8 mouse cellular contexts compared by ENCODE assay signal in the genomic region with DNA sequence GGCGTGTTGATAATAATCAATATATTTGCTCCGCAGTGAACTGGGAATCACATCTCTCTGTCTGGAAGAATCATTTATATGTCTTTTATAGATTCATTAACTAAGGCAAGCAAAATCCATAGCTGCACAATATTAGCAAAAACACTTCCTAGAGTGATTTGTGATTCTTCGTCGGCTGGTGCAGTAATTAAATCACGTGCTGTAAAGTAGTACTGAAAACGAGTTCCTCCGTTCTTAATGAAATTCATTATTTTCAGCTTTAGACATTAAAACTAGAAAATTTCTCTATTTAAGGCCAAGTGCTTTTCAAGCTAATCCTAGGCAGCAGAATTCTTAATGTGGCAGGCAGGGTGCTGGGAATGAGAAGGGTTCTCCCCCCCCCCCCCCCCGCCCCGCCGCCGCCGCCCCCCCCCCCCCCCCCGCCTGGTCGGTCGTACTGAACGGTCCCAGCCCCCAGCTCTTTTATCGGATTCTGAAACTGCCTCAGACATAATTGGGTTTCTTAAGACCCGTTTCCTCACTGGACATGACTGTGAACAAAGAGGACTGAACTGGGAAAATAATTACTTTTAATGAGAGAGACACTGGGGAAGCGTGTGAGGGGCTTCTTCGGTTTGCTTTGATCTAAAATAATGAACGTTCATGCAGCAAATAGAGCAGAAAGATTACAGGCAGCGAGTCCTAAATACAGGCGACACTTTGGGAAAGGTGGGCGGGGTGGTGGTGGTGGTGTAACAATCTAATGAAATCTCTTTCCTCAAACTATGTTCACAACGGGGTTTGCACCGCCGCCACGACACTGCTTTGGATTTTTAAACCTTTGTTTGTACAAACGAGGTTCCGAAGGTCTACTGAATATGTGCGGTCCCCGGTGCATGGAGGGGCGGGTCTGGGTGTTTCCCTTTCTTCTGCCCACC.
DNase-seq lines count a peak whose midpoint lies in the region; ATAC-seq lines count a peak whose summit lies in the region.

No protein-coding gene starts in this region.

- peak overlapping the region; percentile 71 for H3K4me2 ChIP-seq in limb, embryonic 13.5 days (replicated peaks)
- H3K4me2 ChIP-seq in neural tube, embryonic 14.5 days (ENCODE audit: low read depth, low read length) = peak overlapping the region; percentile 56

- peak overlapping the region; percentile 62 for H3K27ac ChIP-seq in heart, embryonic 10.5 days
- H3K27ac ChIP-seq in limb, embryonic 13.5 days = no peak overlapping the region
- H3K27ac ChIP-seq in neural tube, embryonic 14.5 days (ENCODE audit: low read depth, low read length) = peak overlapping the region; percentile 83

- no peak for ATAC-seq in limb, embryonic 13.5 days (ENCODE audit: low FRiP score, low read depth)
- ATAC-seq in neural tube, embryonic 14.5 days (ENCODE audit: low read depth) = peak; percentile 68
- ATAC-seq in erythroblast, adult 5-6 weeks (replicated peaks; ENCODE audit: low FRiP score, poor library complexity, severe bottlenecking) = no peak

- H3K36me3 ChIP-seq in heart, embryonic 10.5 days = no peaks in the 10 kb centered on the region
- no peaks in the 10 kb centered on the region for H3K36me3 ChIP-seq in limb, embryonic 13.5 days
- H3K36me3 ChIP-seq in neural tube, embryonic 14.5 days (ENCODE audit: control insufficient read depth, insufficient read depth, low read length) = no peaks in the 10 kb centered on the region

- DNase-seq in heart, embryonic 10.5 days (ENCODE audit: low spot score) = no peak
- no peak for DNase-seq in heart, adult 9 months (ENCODE audit: low spot score in 2 of 2)
- DNase-seq in urinary bladder, postnatal 25 days (ENCODE audit: low spot score) = peak; percentile 3
- DNase-seq in urinary bladder, postnatal 10 days (ENCODE audit: low spot score) = no peak
- DNase-seq in gastrocnemius, postnatal 25 days = no peak

- no peaks in the 10 kb centered on the region for H3K4me1 ChIP-seq in heart, embryonic 10.5 days
- peaks cover 2% of the 10 kb centered on the region; the same call in 1 of the 2 replicates for H3K4me1 ChIP-seq in limb, embryonic 13.5 days
- H3K4me1 ChIP-seq in neural tube, embryonic 14.5 days (ENCODE audit: control insufficient read depth, insufficient read depth, low read length) = 0 out of 2 replicates have a peak, but pooled peaks cover 5% of the 10 kb centered on the region

- 38% methylated on average over 24 of the region's 33 CpGs for WGBS in heart, embryonic 10.5 days
- WGBS in limb, embryonic 13.5 days = 15% methylated on average over 25 of the region's 33 CpGs
- 10% methylated on average over 24 of the region's 33 CpGs for WGBS in neural tube, embryonic 14.5 days

- H3K9ac ChIP-seq in limb, embryonic 13.5 days = peak overlapping the region; percentile 61
- peak overlapping the region; percentile 72 for H3K9ac ChIP-seq in neural tube, embryonic 14.5 days (replicated peaks; ENCODE audit: low read depth, low read length)

- no peaks in the 10 kb centered on the region for H3K9me3 ChIP-seq in heart, embryonic 10.5 days
- H3K9me3 ChIP-seq in limb, embryonic 13.5 days = no peaks in the 10 kb centered on the region
- H3K9me3 ChIP-seq in neural tube, embryonic 14.5 days (ENCODE audit: control insufficient read depth, low read length) = no peaks in the 10 kb centered on the region

- peak overlapping the region; percentile 53 for H3K4me3 ChIP-seq in heart, embryonic 10.5 days
- peak overlapping the region; percentile 44 for H3K4me3 ChIP-seq in limb, embryonic 13.5 days
- H3K4me3 ChIP-seq in neural tube, embryonic 14.5 days (ENCODE audit: low read depth, low read length) = peak overlapping the region; percentile 36

- no peaks in the 10 kb centered on the region for H3K27me3 ChIP-seq in heart, embryonic 10.5 days (ENCODE audit: insufficient read depth, poor library complexity, severe bottlenecking)
- no peaks in the 10 kb centered on the region for H3K27me3 ChIP-seq in limb, embryonic 13.5 days
- H3K27me3 ChIP-seq in neural tube, embryonic 14.5 days (ENCODE audit: control insufficient read depth, insufficient read depth, low read length) = no peaks in the 10 kb centered on the region
